Mouse (Mus musculus) G1E-ER4 (cell line): Measurements from ENCODE around the gene Ctf1. TPM values are rescaled to one million over a fixed set of nuclear protein-coding genes. Genes with fewer than 3 reads are reported as not detected.

Source experiments
- GATA1 ChIP-seq: IDR thresholded peaks from one replicate; pipeline ENCODE4 v1.8.0; 2012; ENCODE audit warnings: low read length, inconsistent platforms
- polyA plus RNA-seq: library from polyadenylated mRNA; stranded (reverse); fragments of >175 nt; gene quantifications from 2 replicates; pipeline ENCODE4 v1.2.3, GENCODE M21; 2012

Ctf1 gene
- polyA plus RNA-seq, 1 experiment: 3.7 TPM

- no peak for TF ChIP-seq GATA1
Observed at GRCm38 (mm10) chr7:127747559-127748234, 35.2 kb downstream of the Ctf1 start.

GRCm38 (mm10) chr7:127748235-127748560 is 35.7 kb downstream of the Ctf1 start:
- TF ChIP-seq GATA1: no peak

- no peak for TF ChIP-seq GATA1
Observed at GRCm38 (mm10) chr7:127750131-127751127, 37.9 kb downstream of the Ctf1 start.

GRCm38 (mm10) chr7:127751619-127752018 is 39.1 kb downstream of the Ctf1 start:
- TF ChIP-seq GATA1: no peak

- no peak for TF ChIP-seq GATA1
Observed at GRCm38 (mm10) chr7:127752069-127752468, 39.5 kb downstream of the Ctf1 start.

GRCm38 (mm10) chr7:127753158-127753557 is 40.6 kb downstream of the Ctf1 start:
- TF ChIP-seq GATA1: no peak

- no peak for TF ChIP-seq GATA1
Observed at GRCm38 (mm10) chr7:127753741-127754140, 41.2 kb downstream of the Ctf1 start.

- no peak for TF ChIP-seq GATA1
Observed at GRCm38 (mm10) chr7:127759716-127760115, 47.2 kb downstream of the Ctf1 start.

GRCm38 (mm10) chr7:127760478-127760877 is 47.9 kb downstream of the Ctf1 start:
- TF ChIP-seq GATA1: no peak

- TF ChIP-seq GATA1: no peak
Observed at GRCm38 (mm10) chr7:127761026-127761425, 48.5 kb downstream of the Ctf1 start.

GRCm38 (mm10) chr7:127763642-127764041 is 51.1 kb downstream of the Ctf1 start:
- no peak for TF ChIP-seq GATA1

GRCm38 (mm10) chr7:127765756-127766155 is 53.2 kb downstream of the Ctf1 start:
- no peak for TF ChIP-seq GATA1

GRCm38 (mm10) chr7:127766851-127767609 is 54.5 kb downstream of the Ctf1 start:
- no peak for TF ChIP-seq GATA1

Other genes starting within 250 kb of the Ctf1 start
- 545 and 623 TPM in 2 replicates for gene Fbrs, start 233.5 kb upstream of the Ctf1 start, polyA plus RNA-seq
- 43.4 and 44.6 TPM in 2 replicates for gene Srcap, start 200.8 kb upstream of the Ctf1 start, polyA plus RNA-seq
- gene Gm42715, start 193.2 kb upstream of the Ctf1 start, polyA plus RNA-seq: 20.8 and 23.3 TPM in 2 replicates
- 0.48 and 1.3 TPM in 2 replicates for gene Tmem265, start 151.3 kb upstream of the Ctf1 start, polyA plus RNA-seq
- 22.2 and 39.6 TPM in 2 replicates for gene Phkg2, start 139.4 kb upstream of the Ctf1 start, polyA plus RNA-seq
- gene Ccdc189, start 124.1 kb upstream of the Ctf1 start, polyA plus RNA-seq: 2.5 and 2.8 TPM in 2 replicates
- gene Rnf40, start 124.0 kb upstream of the Ctf1 start, polyA plus RNA-seq: 49.0 and 49.7 TPM in 2 replicates
- 21.6 and 22.6 TPM in 2 replicates for gene Zfp629, start 96.9 kb upstream of the Ctf1 start, polyA plus RNA-seq
- 375 and 505 TPM in 2 replicates for gene Bcl7c, start 3.8 kb upstream of the Ctf1 start, polyA plus RNA-seq
- not detected in 2 replicates for gene Ctf2, start 19.4 kb downstream of the Ctf1 start, polyA plus RNA-seq
- 76.2 and 91.2 TPM in 2 replicates for gene Fbxl19, start 31.8 kb downstream of the Ctf1 start, polyA plus RNA-seq
- gene Orai3, start 57.1 kb downstream of the Ctf1 start, polyA plus RNA-seq: 32.0 and 33.6 TPM in 2 replicates
- 99.0 and 114 TPM in 2 replicates for gene Setd1a, start 63.9 kb downstream of the Ctf1 start, polyA plus RNA-seq
- 2.5 and 4.3 TPM in 2 replicates for gene Gm49388, start 72.9 kb downstream of the Ctf1 start, polyA plus RNA-seq
- gene Hsd3b7, start 87.9 kb downstream of the Ctf1 start, polyA plus RNA-seq: 12.7 and 27.1 TPM in 2 replicates
- 85.1 and 93.9 TPM in 2 replicates for gene Stx4a, start 111.6 kb downstream of the Ctf1 start, polyA plus RNA-seq
- 0.06 and 0.10 TPM in 2 replicates for gene Stx1b, start 111.8 kb downstream of the Ctf1 start, polyA plus RNA-seq
- gene Zfp646, start 163.5 kb downstream of the Ctf1 start, polyA plus RNA-seq: 24.0 and 32.5 TPM in 2 replicates
- 33.5 and 36.7 TPM in 2 replicates for gene Zfp668, start 164.1 kb downstream of the Ctf1 start, polyA plus RNA-seq
- gene Prss53, start 178.2 kb downstream of the Ctf1 start, polyA plus RNA-seq: 0.48 and 0.67 TPM in 2 replicates
- not detected in 2 replicates for gene Gm21974, start 182.7 kb downstream of the Ctf1 start, polyA plus RNA-seq
- gene Vkorc1, start 182.9 kb downstream of the Ctf1 start, polyA plus RNA-seq: 13.6 and 14.7 TPM in 2 replicates
- 166 and 183 TPM in 2 replicates for gene Bckdk, start 191.3 kb downstream of the Ctf1 start, polyA plus RNA-seq
- 7.0 and 7.5 TPM in 2 replicates for gene Kat8, start 199.8 kb downstream of the Ctf1 start, polyA plus RNA-seq
- gene Prss8, start 217.4 kb downstream of the Ctf1 start, polyA plus RNA-seq: not detected in 2 replicates
- gene Prss36, start 234.0 kb downstream of the Ctf1 start, polyA plus RNA-seq: 5.5 and 10.0 TPM in 2 replicates